Mouse (Mus musculus) stomach, embryonic 14.5 days (tissue): ENCODE measurements around the gene Zmat5. TPM values are rescaled to one million over a fixed set of nuclear protein-coding genes. Genes with fewer than 3 reads are reported as not detected.
"Not testable (repeated sequence)": the region's sequence is repeated elsewhere in the genome, so short reads cannot be mapped to it uniquely, and the experiment has no call there.

Source experiments
- ATAC-seq: fragments of 200-750 bp; cut with Nextera tagmentation; 2 replicates; pipeline ENCODE4 v1.8.0; 2017; ENCODE audit warnings: low read depth, moderate TSS enrichment; ENCODE audit not compliant: insufficient number of reproducible peaks, insufficient read depth, low FRiP score
- H3K27ac ChIP-seq: fragments of 300-500 bp; sonication (generic); 2 replicates; pipeline ENCODE4 v1.5.1; 2014; ENCODE audit warnings: mild to moderate bottlenecking, low read length, moderate library complexity, mixed read lengths
- H3K27me3 ChIP-seq: fragments of 300-500 bp; sonication (generic); 2 replicates; pipeline ENCODE4 v1.6.1; 2014; ENCODE audit warnings: low read length, control low read depth, mixed read lengths; ENCODE audit not compliant: control insufficient read depth, insufficient read depth
- H3K36me3 ChIP-seq: fragments of 300-500 bp; sonication (generic); 2 replicates; pipeline ENCODE4 v1.6.1; 2014; ENCODE audit warnings: mild to moderate bottlenecking, control low read depth, low read length, moderate library complexity, mixed read lengths; ENCODE audit not compliant: control insufficient read depth, insufficient read depth
- H3K4me1 ChIP-seq: fragments of 300-500 bp; sonication (generic); 2 replicates; pipeline ENCODE4 v1.6.1; 2014; ENCODE audit warnings: low read length, control low read depth, mixed read lengths; ENCODE audit not compliant: control insufficient read depth, insufficient read depth
- H3K4me2 ChIP-seq: fragments of 300-500 bp; sonication (generic); replicated peaks from 2 replicates; pipeline ENCODE4 v1.6.1; 2014; ENCODE audit warnings: low read depth, low read length, control low read depth
- H3K4me3 ChIP-seq: fragments of 300-500 bp; sonication (generic); 2 replicates; pipeline ENCODE4 v1.5.1; 2014; ENCODE audit warnings: low read depth, low read length, control low read depth
- H3K9ac ChIP-seq: fragments of 300-500 bp; sonication (generic); replicated peaks from 2 replicates; pipeline ENCODE4 v1.6.1; 2014; ENCODE audit warnings: low read depth, mild to moderate bottlenecking, control low read depth, low read length, moderate library complexity, mixed read lengths
- H3K9me3 ChIP-seq: fragments of 300-500 bp; sonication (generic); 2 replicates; pipeline ENCODE4 v1.6.1; 2016; ENCODE audit warnings: low read depth, low read length, control low read depth; ENCODE audit not compliant: control insufficient read depth
- WGBS: fragments of 180-500 bp; shearing (Covaris S2); extraction: QIAGEN DNeasy Blood & Tissue Kit; methylation state at CpG from one replicate; pipeline ENCODE4 v1.1.7; 2014; 5-methylcytosine and 5-hydroxymethylcytosine counted together
- polyA plus RNA-seq: library from polyadenylated mRNA; unstranded; fragments of >200 nt; fragmentation: Nextera tagmentation; extraction: Ambion mirVana; gene quantifications from 2 replicates; pipeline ENCODE4 v1.2.1, GENCODE M21; 2014

Gene Zmat5
- polyA plus RNA-seq, 1 experiment from 2014 or later, result 67.3 TPM

DNA sequence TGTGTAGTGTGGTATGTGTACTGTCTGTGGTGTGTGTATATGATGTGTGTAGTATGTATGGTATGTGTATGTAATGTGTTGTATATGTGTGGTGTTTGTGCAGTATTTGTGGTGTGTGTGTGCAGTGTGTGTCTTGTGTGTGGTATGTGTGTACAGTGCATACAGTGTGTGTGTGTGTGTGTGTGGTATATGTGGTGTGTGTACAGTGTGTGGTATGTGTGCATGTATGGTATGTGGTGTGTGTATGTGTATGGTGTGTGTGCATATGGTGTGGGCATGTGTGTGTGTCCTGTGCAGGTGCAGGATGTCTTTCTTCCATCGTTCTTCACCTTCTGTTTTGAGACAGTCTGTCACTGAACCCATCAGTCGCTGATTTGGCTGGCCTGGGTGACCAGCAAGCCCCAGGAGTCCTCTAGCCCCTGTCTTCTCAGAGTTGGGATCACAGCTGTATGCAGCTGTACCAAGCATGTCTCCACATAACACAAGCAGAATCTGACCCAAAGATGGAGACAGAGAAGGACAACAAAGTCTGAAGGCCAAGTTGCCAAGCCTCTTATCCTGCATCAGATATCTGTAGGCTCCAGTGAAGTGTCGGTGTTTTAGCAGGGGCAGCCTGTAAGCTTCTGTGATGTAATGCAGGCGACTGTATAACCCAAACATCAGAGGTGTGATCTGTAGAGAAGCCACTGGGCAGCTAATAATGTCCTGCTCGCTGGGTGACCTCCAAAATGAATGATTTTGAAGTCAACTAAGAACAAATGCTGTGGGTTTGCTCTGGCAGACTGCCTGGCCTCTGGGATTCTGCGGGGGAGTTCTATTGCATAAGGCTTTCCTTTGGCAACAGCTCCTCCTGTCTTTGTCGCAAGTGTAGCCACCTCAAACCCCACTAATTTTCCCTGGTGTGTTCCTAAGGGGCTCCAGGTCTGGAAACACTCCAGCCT, 7.2 kb upstream of the Zmat5 start:
- 33% methylated on average over 7 of the region's 7 CpGs for WGBS
- no peak for ATAC-seq
- Histone ChIP-seq H3K4me1 (no peaks in the 10 kb centered on the region), H3K4me2 (no peak overlapping the region), H3K27me3 (no peaks in the 10 kb centered on the region), H3K36me3 (peaks cover 18% of the 10 kb centered on the region), H3K9me3 (no peaks in the 10 kb centered on the region), H3K9ac (no peak overlapping the region), H3K4me3 (no peak overlapping the region), H3K27ac (no peak overlapping the region)

DNA sequence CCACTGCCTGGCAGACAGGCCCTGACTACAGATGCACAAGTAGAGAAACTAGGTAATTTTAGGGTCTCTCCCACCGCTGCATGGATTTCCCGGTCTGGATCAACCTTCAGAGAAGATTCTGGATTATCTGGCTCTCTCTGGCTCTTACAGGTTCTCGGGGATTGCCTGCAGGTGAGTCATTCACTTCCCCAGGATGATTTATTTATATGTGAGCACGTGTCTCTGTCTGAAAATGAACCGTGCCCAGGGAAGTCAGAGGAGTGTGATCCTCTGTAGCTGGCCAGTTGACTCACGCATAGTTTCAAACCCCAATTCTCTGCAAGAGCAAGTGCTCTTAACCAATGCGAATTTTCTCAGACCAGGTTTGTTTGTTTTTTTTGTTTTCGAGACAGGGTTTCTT, 3.8 kb upstream of the Zmat5 start:
- Histone ChIP-seq H3K9me3 (no peaks in the 10 kb centered on the region), H3K36me3 (peaks cover 18% of the 10 kb centered on the region), H3K9ac (no peak overlapping the region), H3K4me3 (no peak overlapping the region), H3K27me3 (no peaks in the 10 kb centered on the region), H3K4me2 (no peak overlapping the region), H3K4me1 (peaks cover 11% of the 10 kb centered on the region), H3K27ac (no peak overlapping the region)
- WGBS, result 73% methylated on average over 8 of the region's 8 CpGs
- no peak for ATAC-seq

GRCm38 (mm10) chr11:4703688-4704071, 798 bp upstream of the Zmat5 start:
- Histone ChIP-seq H3K27ac (no peak overlapping the region), H3K27me3 (no peaks in the 10 kb centered on the region), H3K9ac (peak overlapping the region; percentile 87), H3K36me3 (peaks cover 18% of the 10 kb centered on the region), H3K4me3 (peak overlapping the region; percentile 80), H3K9me3 (no peaks in the 10 kb centered on the region), H3K4me2 (peak overlapping the region; percentile 80), H3K4me1 (peaks cover 11% of the 10 kb centered on the region)
- ATAC-seq, result no peak
- 6% methylated on average over 12 of the region's 12 CpGs for WGBS

DNA sequence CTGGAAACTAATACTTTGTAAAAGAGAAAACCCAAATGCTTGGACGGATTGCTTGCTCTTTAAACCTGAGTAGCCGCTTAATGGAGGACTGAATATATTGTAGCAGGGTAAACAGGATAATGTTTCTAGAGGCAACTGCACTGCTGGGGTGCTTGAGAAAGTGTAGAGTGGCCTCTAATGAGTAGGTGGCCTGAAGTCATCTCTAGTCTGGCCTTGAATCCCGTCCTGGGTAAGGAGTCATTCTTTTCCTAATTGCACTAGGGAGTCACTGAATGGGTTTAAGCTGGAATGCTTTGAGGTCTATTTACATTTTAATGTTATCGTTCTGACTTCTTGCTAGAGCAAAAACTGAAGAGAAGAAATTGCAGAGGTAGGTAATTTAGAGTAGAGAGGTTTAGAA, 700 bp downstream of the Zmat5 start:
- Histone ChIP-seq H3K9me3 (no peaks in the 10 kb centered on the region), H3K27me3 (no peaks in the 10 kb centered on the region), H3K27ac (peak overlapping the region; percentile 45; the same call in 1 of the 2 replicates), H3K36me3 (peaks cover 18% of the 10 kb centered on the region), H3K4me1 (peaks cover 11% of the 10 kb centered on the region), H3K4me3 (peak overlapping the region; percentile 80), H3K4me2 (peak overlapping the region; percentile 80), H3K9ac (peak overlapping the region; percentile 53)
- 6% methylated on average over 4 of the region's 4 CpGs for WGBS
- no peak for ATAC-seq

GRCm38 (mm10) chr11:4710188-4710587, 5.7 kb downstream of the Zmat5 start:
- H3K9me3 ChIP-seq, H3K27me3 ChIP-seq, H3K36me3 ChIP-seq, ATAC-seq, H3K9ac ChIP-seq, H3K27ac ChIP-seq, H3K4me2 ChIP-seq, H3K4me3 ChIP-seq, H3K4me1 ChIP-seq: not testable (repeated sequence)
- WGBS, result 87% methylated on average over 4 of the region's 4 CpGs

DNA sequence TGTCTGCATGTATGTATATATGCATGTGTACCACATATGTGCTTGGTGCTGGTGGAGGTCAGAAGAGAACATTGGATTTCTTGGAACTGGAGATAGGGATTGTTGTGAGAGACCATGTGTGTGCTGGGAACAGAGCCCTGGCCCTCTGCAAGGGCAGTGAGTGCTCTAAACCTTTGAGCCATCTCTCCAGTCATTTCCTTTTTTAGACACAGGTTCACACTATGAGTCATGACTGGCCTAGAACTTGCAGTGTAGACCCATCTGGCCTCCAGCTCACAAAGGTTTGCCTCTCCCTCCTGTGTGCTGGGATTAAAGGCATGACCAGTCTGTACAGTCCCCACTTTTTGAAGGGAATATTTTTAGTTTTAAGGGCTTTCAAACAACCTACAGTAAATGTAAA, 8.3 kb downstream of the Zmat5 start:
- Histone ChIP-seq H3K4me3 (no peak overlapping the region), H3K9me3 (no peaks in the 10 kb centered on the region), H3K27ac (no peak overlapping the region), H3K4me2 (no peak overlapping the region), H3K27me3 (no peaks in the 10 kb centered on the region), H3K4me1 (no peaks in the 10 kb centered on the region), H3K9ac (no peak overlapping the region), H3K36me3 (no peaks in the 10 kb centered on the region)
- no peak for ATAC-seq

- Histone ChIP-seq H3K36me3 (no peaks in the 10 kb centered on the region), H3K9ac (no peak overlapping the region), H3K27me3 (no peaks in the 10 kb centered on the region), H3K9me3 (no peaks in the 10 kb centered on the region), H3K27ac (no peak overlapping the region), H3K4me1 (no peaks in the 10 kb centered on the region), H3K4me2 (no peak overlapping the region), H3K4me3 (no peak overlapping the region)
- no peak for ATAC-seq
- 85% methylated on average over 4 of the region's 4 CpGs for WGBS
Measured at GRCm38 (mm10) chr11:4714727-4715126, 10.2 kb downstream of the Zmat5 start.

DNA sequence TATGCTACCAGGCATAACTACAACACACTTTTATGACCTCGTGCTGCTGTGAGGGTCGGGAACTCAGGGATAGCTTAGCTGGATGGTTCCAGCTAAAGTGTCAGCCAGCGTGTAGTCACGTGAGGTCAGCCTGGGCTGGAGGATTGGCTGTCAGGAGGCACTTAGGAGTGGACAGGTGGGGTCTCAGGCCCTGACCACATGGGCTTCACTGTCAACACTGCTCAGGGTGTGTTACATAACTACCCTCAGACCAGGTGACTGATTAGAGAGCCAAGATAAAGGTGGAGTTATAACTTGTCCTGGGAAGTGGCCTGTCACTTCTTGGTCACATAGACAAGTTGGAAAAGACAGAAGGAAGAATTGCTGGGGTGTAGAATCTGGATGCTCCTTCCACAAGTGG, 11.1 kb downstream of the Zmat5 start:
- Histone ChIP-seq H3K9ac (no peak overlapping the region), H3K9me3 (no peaks in the 10 kb centered on the region), H3K4me3 (no peak overlapping the region), H3K36me3 (no peaks in the 10 kb centered on the region), H3K4me1 (no peaks in the 10 kb centered on the region), H3K27ac (no peak overlapping the region), H3K27me3 (no peaks in the 10 kb centered on the region), H3K4me2 (no peak overlapping the region)
- ATAC-seq, result no peak
- 81% methylated on average over 4 of the region's 4 CpGs for WGBS
